Mouse (Mus musculus) CD8-positive naive resting alpha-beta T cell, adult 2 months (primary cell): ENCODE measurements around the gene Hs3st6.

Experiments
- DNase-seq, 2 experiments: peaks; one replicate each; pipeline ENCODE4 v3.0.0; 2022; ENCODE audit warnings: low read depth in 2 of 2, low spot score in 2 of 2

Gene Hs3st6

GRCm38 (mm10) chr17:24728184-24728583, 24.6 kb upstream of the Hs3st6 start:
- no peak for DNase-seq

- no peak for DNase-seq
Measured at GRCm38 (mm10) chr17:24729067-24729466, 23.7 kb upstream of the Hs3st6 start.

- no peak for DNase-seq
Measured at GRCm38 (mm10) chr17:24730787-24731186, 22.0 kb upstream of the Hs3st6 start.

GRCm38 (mm10) chr17:24732233-24732935, 20.4 kb upstream of the Hs3st6 start:
- no peak for DNase-seq

- no peak for DNase-seq
Measured at GRCm38 (mm10) chr17:24733434-24734050, 19.2 kb upstream of the Hs3st6 start.

- no peak for DNase-seq
Measured at GRCm38 (mm10) chr17:24734513-24734912, 18.3 kb upstream of the Hs3st6 start.

- DNase-seq: no peak
Measured at GRCm38 (mm10) chr17:24735446-24735845, 17.3 kb upstream of the Hs3st6 start.

GRCm38 (mm10) chr17:24736330-24737051, 16.3 kb upstream of the Hs3st6 start, which contains the start of gene Msrb1:
Gene Msrb1, plus strand, starts transcription at chr17:24736642.
- peak; percentile 85 to 90 for DNase-seq

- DNase-seq: no peak
Measured at GRCm38 (mm10) chr17:24737135-24737810, 15.5 kb upstream of the Hs3st6 start.

- DNase-seq: no peak
Measured at GRCm38 (mm10) chr17:24738238-24738637, 14.6 kb upstream of the Hs3st6 start.

GRCm38 (mm10) chr17:24739926-24740325, 12.9 kb upstream of the Hs3st6 start:
- no peak for DNase-seq

- DNase-seq: no peak
Measured at GRCm38 (mm10) chr17:24742307-24742706, 10.5 kb upstream of the Hs3st6 start.

- no peak for DNase-seq
Measured at GRCm38 (mm10) chr17:24743896-24744295, 8.9 kb upstream of the Hs3st6 start.

- no peak for DNase-seq
Measured at GRCm38 (mm10) chr17:24744381-24744780, 8.4 kb upstream of the Hs3st6 start.

GRCm38 (mm10) chr17:24745526-24746497, 7.0 kb upstream of the Hs3st6 start:
- peak; percentile 73 to 85 for DNase-seq

- DNase-seq: no peak
Measured at GRCm38 (mm10) chr17:24746986-24747385, 5.8 kb upstream of the Hs3st6 start.

GRCm38 (mm10) chr17:24751528-24751927, 1.3 kb upstream of the Hs3st6 start:
- no peak for DNase-seq

GRCm38 (mm10) chr17:24757394-24757793, 4.6 kb downstream of the Hs3st6 start:
- DNase-seq: no peak

GRCm38 (mm10) chr17:24761121-24761520, 8.3 kb downstream of the Hs3st6 start:
- DNase-seq: no peak
